Mouse (Mus musculus): ENCODE measurements around the gene Gm26661. TPM values are rescaled to one million over a fixed set of nuclear protein-coding genes. Genes with fewer than 3 reads are reported as not detected.
A peak's percentile ranks its signal among the peaks of the same experiment; 100 is the strongest.

The Gm26661 gene
- not detected in 2 replicates for polyA plus RNA-seq (2016; fragmentation: Nextera tagmentation; extraction: Ambion mirVana)

DNA sequence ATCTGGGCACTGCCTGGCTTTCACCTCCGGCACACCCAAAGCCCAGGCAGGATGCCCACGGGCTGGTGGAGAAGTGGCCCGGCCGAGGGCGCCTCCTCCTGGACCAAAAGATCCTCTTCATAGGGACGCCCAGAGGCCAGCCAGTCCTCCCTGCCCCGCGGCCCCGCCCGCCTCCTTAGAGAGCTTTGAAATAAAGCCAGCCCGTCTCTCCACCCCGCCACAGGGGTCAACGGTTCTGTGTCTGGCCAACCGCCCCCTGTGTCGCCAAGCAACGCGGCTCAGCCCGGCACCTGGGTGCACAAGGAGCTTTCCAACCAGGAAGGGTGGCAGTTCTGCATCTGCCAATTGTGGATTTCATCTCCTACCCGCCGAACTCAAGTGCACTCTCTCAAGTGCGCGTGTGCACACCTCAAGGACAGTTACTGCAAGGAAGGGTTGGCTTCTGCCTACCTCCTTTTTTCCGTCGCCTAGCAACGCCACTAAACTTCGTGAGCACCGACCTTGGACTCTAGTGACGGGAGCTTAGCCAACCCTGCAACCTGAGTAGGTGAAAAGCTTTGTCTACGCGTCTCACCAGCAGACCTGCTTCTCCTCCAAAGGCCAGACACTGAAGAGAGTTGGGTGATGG, at the start of gene Gm26661:
TSS of gene Gm26661 (plus strand) at position 56 of the 628 bp plus-strand sequence.
- H3K9me3 ChIP-seq = no peaks in the 10 kb centered on the region
- DNase-seq (ENCODE audit: low spot score) = peak; percentile 80
- H3K36me3 ChIP-seq (replicated peaks) = no peaks in the 10 kb centered on the region
- H3K4me3 ChIP-seq = peak within 1 kb of the TSS; percentile 55
- H3K27me3 ChIP-seq (replicated peaks; ENCODE audit: low read depth, poor library complexity, severe bottlenecking) = peaks cover 27% of the 10 kb centered on the region
- 2% methylated on average over 30 of the region's 30 CpGs for whole genome bisulfite sequencing
- peaks cover 12% of the 10 kb centered on the region for H3K4me1 ChIP-seq
- no peak within 1 kb of the TSS for H3K27ac ChIP-seq (replicated peaks)

DNA sequence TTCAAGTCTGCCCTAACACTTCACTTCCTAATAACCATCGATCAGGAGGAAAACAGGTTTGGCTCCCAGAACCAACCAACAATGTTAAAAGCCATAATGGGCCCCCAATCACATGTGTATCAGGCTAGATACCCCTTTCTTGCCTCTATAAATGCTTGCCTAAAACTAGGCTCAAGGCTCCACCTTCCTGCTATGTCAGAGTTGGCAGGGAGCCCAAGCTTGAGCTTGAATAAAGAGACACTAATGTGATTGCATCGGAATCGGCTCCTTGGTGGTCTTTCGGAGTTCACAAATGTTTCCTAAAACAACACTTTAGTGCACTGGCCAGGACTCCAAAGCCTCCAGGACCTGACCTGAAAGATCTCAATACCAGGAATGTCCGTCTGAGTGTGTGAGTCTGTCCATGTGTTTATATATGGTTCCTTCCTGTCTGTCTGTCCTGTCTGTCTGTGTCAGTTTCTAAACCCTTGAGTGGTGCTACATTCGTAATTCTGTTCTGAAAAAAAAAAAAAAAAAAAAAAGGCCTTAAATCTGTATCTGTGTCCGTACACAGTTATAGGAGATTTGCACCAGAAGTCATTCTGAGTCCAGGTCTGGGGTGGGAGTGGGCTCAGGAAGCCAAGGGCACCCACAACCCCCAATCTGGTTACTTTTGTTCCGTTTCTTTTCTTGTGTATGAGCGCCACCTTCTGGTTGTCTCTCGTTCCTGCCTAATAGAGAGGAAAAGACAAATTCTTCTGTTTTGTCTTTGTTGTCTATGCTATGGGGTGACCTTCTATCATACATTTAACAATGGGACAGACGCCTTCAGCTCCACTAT, 42.2 kb upstream of the Gm26661 start:
- Histone ChIP-seq H3K4me1 (peaks cover 4% of the 10 kb centered on the region; the same call in 1 of the 2 replicates), H3K4me3 (peak overlapping the region; percentile 41), H3K27me3 (replicated peaks; ENCODE audit: low read depth, poor library complexity, severe bottlenecking) (no peaks in the 10 kb centered on the region), H3K9me3 (no peaks in the 10 kb centered on the region), H3K36me3 (replicated peaks) (no peaks in the 10 kb centered on the region), H3K27ac (replicated peaks) (peak overlapping the region; percentile 87)
- WGBS = 40% methylated on average over 11 of the region's 11 CpGs
- peak; percentile 77 for DNase-seq (ENCODE audit: low spot score)

- peak overlapping the region; percentile 87 for H3K27ac ChIP-seq (replicated peaks)
- peak; percentile 79 for DNase-seq (ENCODE audit: low spot score)
- WGBS = 7% methylated on average over 4 of the region's 4 CpGs
- H3K36me3 ChIP-seq (replicated peaks) = no peaks in the 10 kb centered on the region
- H3K27me3 ChIP-seq (replicated peaks; ENCODE audit: low read depth, poor library complexity, severe bottlenecking) = no peaks in the 10 kb centered on the region
- peaks cover 4% of the 10 kb centered on the region; the same call in 1 of the 2 replicates for H3K4me1 ChIP-seq
- no peaks in the 10 kb centered on the region for H3K9me3 ChIP-seq
- peak overlapping the region; percentile 41 for H3K4me3 ChIP-seq
These were observed 41.7 kb upstream of the Gm26661 start for GRCm38 (mm10) chr14:7749764-7750089.

- Histone ChIP-seq H3K27ac (replicated peaks) (no peak overlapping the region), H3K9me3 (no peaks in the 10 kb centered on the region), H3K4me1 (no peaks in the 10 kb centered on the region), H3K36me3 (replicated peaks) (no peaks in the 10 kb centered on the region), H3K4me3 (no peak overlapping the region), H3K27me3 (replicated peaks; ENCODE audit: low read depth, poor library complexity, severe bottlenecking) (no peaks in the 10 kb centered on the region)
- peak; percentile 93 for DNase-seq (ENCODE audit: low spot score)
- WGBS = 13% methylated on average over 9 of the region's 9 CpGs
These were observed 25.6 kb upstream of the Gm26661 start for GRCm38 (mm10) chr14:7765569-7766314.

GRCm38 (mm10) chr14:7773714-7774389, 17.5 kb upstream of the Gm26661 start:
- Histone ChIP-seq H3K27ac (replicated peaks) (peak overlapping the region; percentile 62), H3K9me3 (0 out of 2 replicates have a peak, but pooled peaks cover 2% of the 10 kb centered on the region), H3K36me3 (replicated peaks) (no peaks in the 10 kb centered on the region), H3K4me3 (peak overlapping the region; percentile 56), H3K27me3 (replicated peaks; ENCODE audit: low read depth, poor library complexity, severe bottlenecking) (no peaks in the 10 kb centered on the region; the same call in 1 of the 2 replicates), H3K4me1 (peaks cover 3% of the 10 kb centered on the region; the same call in 1 of the 2 replicates)
- DNase-seq (ENCODE audit: low spot score) = peak; percentile 71
- WGBS = 38% methylated on average over 24 of the region's 24 CpGs

- 47% methylated on average over 13 of the region's 13 CpGs for WGBS
- Histone ChIP-seq H3K36me3 (replicated peaks) (no peaks in the 10 kb centered on the region), H3K4me3 (no peak overlapping the region), H3K9me3 (no peaks in the 10 kb centered on the region), H3K27ac (replicated peaks) (no peak overlapping the region), H3K4me1 (peaks cover 2% of the 10 kb centered on the region), H3K27me3 (replicated peaks; ENCODE audit: low read depth, poor library complexity, severe bottlenecking) (peaks cover 2% of the 10 kb centered on the region; the same call in 1 of the 2 replicates)
- DNase-seq (ENCODE audit: low spot score) = no peak
These were observed 5.3 kb upstream of the Gm26661 start for GRCm38 (mm10) chr14:7786073-7786472.

DNA sequence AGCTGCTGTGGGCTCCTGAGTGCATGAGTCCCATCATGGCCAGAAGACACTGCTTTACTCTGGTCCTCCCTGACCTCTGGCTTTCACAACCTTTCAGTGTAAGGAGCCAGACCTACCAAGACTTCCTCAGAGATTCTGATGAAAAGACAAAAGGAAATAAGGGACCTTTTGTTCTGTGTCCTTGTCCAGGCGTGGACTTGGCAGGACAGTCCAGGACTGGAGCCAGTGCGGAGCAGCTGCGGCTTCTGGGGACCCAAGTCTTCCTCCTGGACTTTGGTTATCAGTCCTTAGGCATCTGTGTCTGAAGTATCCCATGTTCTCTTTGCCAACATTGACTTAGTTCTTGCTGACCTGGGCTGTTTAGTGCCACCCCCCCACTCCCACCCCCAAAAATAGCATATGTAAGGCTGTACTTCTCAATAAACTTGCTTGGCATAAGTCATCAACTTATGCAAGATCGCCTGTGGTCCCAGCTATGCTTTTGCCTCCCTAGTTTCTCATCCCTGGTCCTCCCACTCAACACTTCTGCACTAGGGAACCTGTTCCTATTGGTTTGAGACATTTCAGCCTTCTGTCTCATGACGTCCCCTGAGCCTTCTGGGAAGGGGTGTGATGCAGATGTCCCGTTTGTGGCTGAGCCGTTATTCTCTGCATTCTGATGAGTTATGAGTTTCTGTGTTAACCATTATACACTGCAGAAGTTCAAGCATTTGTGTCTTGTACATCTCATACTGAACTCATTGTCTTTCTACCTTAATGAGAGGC, 1.9 kb upstream of the Gm26661 start:
- H3K27me3 ChIP-seq (replicated peaks; ENCODE audit: low read depth, poor library complexity, severe bottlenecking) = peaks cover 27% of the 10 kb centered on the region
- WGBS = 81% methylated on average over 7 of the region's 7 CpGs
- DNase-seq (ENCODE audit: low spot score) = no peak
- no peak overlapping the region for H3K27ac ChIP-seq (replicated peaks)
- no peaks in the 10 kb centered on the region for H3K9me3 ChIP-seq
- H3K36me3 ChIP-seq (replicated peaks) = no peaks in the 10 kb centered on the region
- peaks cover 12% of the 10 kb centered on the region for H3K4me1 ChIP-seq
- H3K4me3 ChIP-seq = no peak overlapping the region

- peak overlapping the region; percentile 55 for H3K4me3 ChIP-seq
- WGBS = 14% methylated on average over 19 of the region's 19 CpGs
These were observed 291 bp upstream of the Gm26661 start for GRCm38 (mm10) chr14:7791061-7791531.

GRCm38 (mm10) chr14:7795961-7796360, 4.6 kb downstream of the Gm26661 start:
- Histone ChIP-seq H3K27me3 (replicated peaks; ENCODE audit: low read depth, poor library complexity, severe bottlenecking) (peaks cover 26% of the 10 kb centered on the region), H3K9me3 (peaks cover 4% of the 10 kb centered on the region; the same call in 1 of the 2 replicates), H3K36me3 (replicated peaks) (no peaks in the 10 kb centered on the region), H3K4me1 (peaks cover 12% of the 10 kb centered on the region), H3K4me3 (no peak overlapping the region), H3K27ac (replicated peaks) (no peak overlapping the region)
- DNase-seq (ENCODE audit: low spot score) = no peak
- WGBS = 89% methylated on average over 4 of the region's 4 CpGs

More at GRCm38 (mm10) chr14:7791061-7791531, 291 bp upstream of the Gm26661 start:
- H3K36me3 ChIP-seq (replicated peaks) = no peaks in the 10 kb centered on the region
- DNase-seq (ENCODE audit: low spot score) = no peak
- peaks cover 12% of the 10 kb centered on the region for H3K4me1 ChIP-seq
- no peaks in the 10 kb centered on the region for H3K9me3 ChIP-seq
- H3K27ac ChIP-seq (replicated peaks) = no peak overlapping the region
- H3K27me3 ChIP-seq (replicated peaks; ENCODE audit: low read depth, poor library complexity, severe bottlenecking) = peaks cover 27% of the 10 kb centered on the region

DNA sequence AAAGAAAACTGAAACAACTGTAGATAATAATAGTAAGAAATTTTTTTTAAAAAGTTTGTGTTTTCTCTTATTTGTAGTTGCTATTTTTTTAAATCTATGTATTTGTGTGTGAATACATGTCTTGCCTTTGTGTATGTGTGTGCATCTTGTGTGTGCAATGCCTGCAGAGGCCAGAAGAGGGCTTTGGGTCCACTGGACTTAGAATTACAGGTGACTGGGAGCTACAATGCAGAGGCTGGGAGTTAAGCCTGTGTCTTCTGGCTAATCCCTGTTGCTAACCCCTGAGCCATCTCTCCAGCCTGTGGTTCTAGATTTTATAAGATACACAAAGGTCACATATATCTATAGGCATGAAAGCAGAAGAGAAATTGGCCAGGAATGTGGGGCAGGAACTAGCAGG, 9.2 kb downstream of the Gm26661 start:
- no peak overlapping the region for H3K4me3 ChIP-seq
- H3K27ac ChIP-seq (replicated peaks) = no peak overlapping the region
- no peaks in the 10 kb centered on the region for H3K4me1 ChIP-seq
- no peak for DNase-seq (ENCODE audit: low spot score)
- peaks cover 7% of the 10 kb centered on the region; the same call in 1 of the 2 replicates for H3K9me3 ChIP-seq
- H3K36me3 ChIP-seq (replicated peaks) = no peaks in the 10 kb centered on the region
- H3K27me3 ChIP-seq (replicated peaks; ENCODE audit: low read depth, poor library complexity, severe bottlenecking) = no peaks in the 10 kb centered on the region

GRCm38 (mm10) chr14:7801831-7802230, 10.4 kb downstream of the Gm26661 start:
- peak; percentile 53 for DNase-seq (ENCODE audit: low spot score)
- H3K36me3 ChIP-seq (replicated peaks) = no peaks in the 10 kb centered on the region
- WGBS = 16% methylated on average over 4 of the region's 4 CpGs
- H3K4me3 ChIP-seq = no peak overlapping the region
- H3K9me3 ChIP-seq = peaks cover 7% of the 10 kb centered on the region; the same call in 1 of the 2 replicates
- H3K27ac ChIP-seq (replicated peaks) = no peak overlapping the region
- H3K27me3 ChIP-seq (replicated peaks; ENCODE audit: low read depth, poor library complexity, severe bottlenecking) = no peaks in the 10 kb centered on the region
- no peaks in the 10 kb centered on the region for H3K4me1 ChIP-seq

All from embryonic facial prominence, embryonic 10.5 days (tissue).